9 mouse cellular contexts compared by ENCODE assay signal in genomic region chr4:27425902-27426301, GRCm38 (mm10).
DNase-seq lines count a peak whose midpoint lies in the region; TF ChIP-seq lines count a peak whose summit lies in the region.
"Had no signal": no experiment of that assay in that cellular context is flagged by ENCODE, and none has a peak within 500 bp of the region (broad histone marks: within the 10 kb centered on the region; RNA-seq: fewer than 3 reads in every experiment).

No protein-coding gene starts in this region.

- TF ChIP-seq CTCF in brain, embryonic 14.5 days (IDR thresholded peaks at IDR 0.05; ENCODE audit: borderline replicate concordance, extremely low read depth, insufficient read depth, insufficient read length) = no peak

- no peak for TF ChIP-seq POLR2A in brain, embryonic 14.5 days (IDR thresholded peaks at IDR 0.05; ENCODE audit: borderline replicate concordance, extremely low read depth, insufficient read depth, insufficient read length, poor library complexity, severe bottlenecking)

- peak; percentile 93 for DNase-seq in brain, embryonic 14.5 days (ENCODE audit: low read depth)
- DNase-seq in cerebellum, adult 11 months = peak; percentile 91
- peak; percentile 4 to 11 for DNase-seq in frontal cortex, postnatal 14 days (ENCODE audit: low spot score in 2 of 2)
- DNase-seq in left cerebral cortex, adult 18-20 months (ENCODE audit: low spot score in 2 of 2) = peak; percentile 7 to 41
- DNase-seq in Muller cell, postnatal 12 days (ENCODE audit: inconsistent ontology term) = no peak
- no peak for DNase-seq in thymus, postnatal 4 days
- no peak for DNase-seq in heart, adult 9 months (ENCODE audit: low spot score in 2 of 2)
- DNase-seq in embryo, embryonic 9.5 days (ENCODE audit: extremely low spot score) = no peak
- DNase-seq: heart, adult 11 months had no signal

Comparison
In these comparisons a context has a peak if more than half of its experiments do, and no peak if none do; other contexts are left out.
1. DNase-seq: peak in brain, embryonic 14.5 days (single experiment), cerebellum, adult 11 months (single experiment), frontal cortex, postnatal 14 days (2 of 2) and left cerebral cortex, adult 18-20 months (2 of 2); none in Muller cell, postnatal 12 days (single experiment), thymus, postnatal 4 days (single experiment), heart, adult 9 months (0 of 2) and embryo, embryonic 9.5 days (single experiment).